Mouse (Mus musculus): Measurements from ENCODE around the gene Ets2.

Gene Ets2

DNA sequence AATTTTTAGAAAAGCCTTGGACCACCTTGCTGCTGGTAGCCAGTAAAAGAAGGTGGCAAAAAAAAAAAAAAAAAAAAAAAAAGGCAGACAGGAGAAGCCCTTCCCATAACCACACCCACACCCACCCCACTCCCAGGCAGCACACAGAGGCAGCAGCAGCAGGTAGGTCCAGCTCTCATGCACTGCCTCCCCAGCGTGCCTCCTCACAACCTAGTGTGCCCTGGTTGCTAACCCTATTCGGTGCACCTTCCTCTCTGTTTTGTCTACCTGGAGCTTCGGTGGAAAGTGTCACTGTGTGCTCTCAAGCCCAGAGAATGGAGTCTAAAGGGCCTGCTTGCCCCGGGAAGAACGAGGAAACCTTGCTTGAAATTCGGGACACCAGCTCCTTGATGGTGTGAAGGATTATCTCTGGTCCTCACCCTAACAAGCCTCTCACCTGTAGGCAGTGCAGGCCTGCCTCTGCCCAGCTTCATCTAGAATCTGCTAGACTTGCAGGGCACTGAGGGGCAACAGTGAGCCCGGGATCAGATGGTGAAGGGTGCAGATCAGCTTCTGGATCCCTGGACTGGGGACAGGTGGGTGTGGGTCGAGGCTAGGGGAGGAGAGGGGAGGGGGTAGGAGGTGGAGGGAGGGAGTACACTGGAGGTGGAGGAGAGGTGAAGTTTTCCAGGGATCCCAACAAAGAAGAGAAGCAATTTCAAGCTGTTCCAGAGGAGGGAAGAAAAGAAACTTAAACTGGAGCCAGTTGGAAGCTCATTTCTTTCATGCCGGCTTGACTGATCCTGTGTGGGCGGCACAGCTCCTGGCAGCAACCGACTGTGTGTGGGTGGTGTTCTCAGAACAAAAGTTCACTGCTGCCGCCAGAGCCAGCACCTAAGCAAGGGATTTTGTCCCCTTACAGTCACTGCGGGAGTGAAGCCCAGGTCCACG is 67.5 kb downstream of the Ets2 start:
- peak; percentile 62 for DNase-seq (ENCODE audit: low read depth, low spot score)

DNA sequence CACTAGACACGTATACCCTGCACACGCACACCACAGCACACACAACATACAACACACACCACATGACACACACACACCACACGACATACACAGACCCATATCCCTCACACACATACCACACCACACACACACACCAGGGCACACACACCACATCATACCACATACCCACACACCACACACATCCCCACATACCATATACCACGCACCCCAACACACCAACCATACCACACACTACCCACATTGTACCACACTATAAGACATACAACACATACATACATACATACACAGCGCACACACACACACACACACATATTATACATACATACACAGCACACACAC is 68.1 kb downstream of the Ets2 start:
- DNase-seq (ENCODE audit: low read depth, low spot score), result no peak

DNA sequence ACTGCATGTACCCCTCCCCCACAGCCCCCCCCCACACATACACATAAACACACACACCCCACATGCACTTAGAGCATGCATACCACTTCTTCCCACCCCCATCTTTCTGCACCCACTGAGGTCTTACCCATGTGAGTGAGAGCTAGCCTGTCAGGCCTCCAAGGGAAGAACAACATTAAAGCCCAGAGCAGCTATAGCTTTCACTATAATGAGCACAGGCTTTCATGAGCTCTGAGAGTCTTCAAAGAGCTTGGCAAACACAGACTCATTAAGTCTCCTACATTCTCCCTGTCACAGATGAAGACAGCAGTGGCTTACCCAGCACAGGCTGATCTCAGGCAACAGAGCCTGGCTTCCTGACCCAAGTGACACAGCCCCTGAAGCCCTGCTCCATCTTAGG is 68.5 kb downstream of the Ets2 start:
- DNase-seq (ENCODE audit: low read depth, low spot score), result no peak

Measured in R1 (cell line).